Mouse (Mus musculus) forebrain, embryonic 16.5 days (tissue): Measurements from ENCODE around the gene Traf3. TPM values are rescaled to one million over a fixed set of nuclear protein-coding genes. Genes with fewer than 3 reads are reported as not detected.

ENCODE experiments used
- ATAC-seq: fragments of 200-750 bp; cut with Nextera tagmentation; 2 replicates; pipeline ENCODE4 v1.8.0; 2017; ENCODE audit warnings: mild to moderate bottlenecking, moderate library complexity
- H3K27ac ChIP-seq: fragments of 300-500 bp; sonication (generic); 2 replicates; pipeline ENCODE4 v1.5.1; 2014; ENCODE audit warnings: low read length, control low read depth
- H3K27me3 ChIP-seq: fragments of 300-500 bp; sonication (generic); replicated peaks from 2 replicates; pipeline ENCODE4 v1.6.1; 2014; ENCODE audit warnings: low read length; ENCODE audit not compliant: control insufficient read depth, insufficient read depth
- H3K36me3 ChIP-seq: fragments of 300-500 bp; sonication (generic); 2 replicates; pipeline ENCODE4 v1.6.1; 2014; ENCODE audit not compliant: control insufficient read depth, insufficient read depth
- H3K4me1 ChIP-seq: fragments of 300-500 bp; sonication (generic); replicated peaks from 2 replicates; pipeline ENCODE4 v1.6.1; 2014; ENCODE audit warnings: low read length; ENCODE audit not compliant: control insufficient read depth, insufficient read depth
- H3K4me2 ChIP-seq: fragments of 300-500 bp; sonication (generic); 2 replicates; pipeline ENCODE4 v1.6.1; 2014; ENCODE audit warnings: mild to moderate bottlenecking, low read length, control low read depth
- H3K4me3 ChIP-seq: fragments of 300-500 bp; sonication (generic); replicated peaks from 2 replicates; pipeline ENCODE4 v1.5.1; 2014; ENCODE audit warnings: mild to moderate bottlenecking, low read length, control low read depth
- H3K9ac ChIP-seq: fragments of 300-500 bp; sonication (generic); replicated peaks from 2 replicates; pipeline ENCODE4 v1.6.1; 2014; ENCODE audit warnings: low read depth, low read length, control low read depth
- H3K9me3 ChIP-seq: fragments of 300-500 bp; sonication (generic); 2 replicates; pipeline ENCODE4 v1.6.1; 2016; ENCODE audit warnings: low read length; ENCODE audit not compliant: control insufficient read depth
- WGBS: fragments of 180-500 bp; shearing (Covaris S2); extraction: QIAGEN DNeasy Blood & Tissue Kit; methylation state at CpG from one replicate; pipeline ENCODE4 v1.1.7; 2014; 5-methylcytosine and 5-hydroxymethylcytosine counted together
- polyA plus RNA-seq: library from polyadenylated mRNA; unstranded; fragments of >200 nt; fragmentation: Nextera tagmentation; extraction: Ambion mirVana; gene quantifications from 2 replicates; pipeline ENCODE4 v1.2.1, GENCODE M21; 2015

Gene Traf3
- polyA plus RNA-seq, 1 experiment from 2014 or later: 15.8 TPM

DNA sequence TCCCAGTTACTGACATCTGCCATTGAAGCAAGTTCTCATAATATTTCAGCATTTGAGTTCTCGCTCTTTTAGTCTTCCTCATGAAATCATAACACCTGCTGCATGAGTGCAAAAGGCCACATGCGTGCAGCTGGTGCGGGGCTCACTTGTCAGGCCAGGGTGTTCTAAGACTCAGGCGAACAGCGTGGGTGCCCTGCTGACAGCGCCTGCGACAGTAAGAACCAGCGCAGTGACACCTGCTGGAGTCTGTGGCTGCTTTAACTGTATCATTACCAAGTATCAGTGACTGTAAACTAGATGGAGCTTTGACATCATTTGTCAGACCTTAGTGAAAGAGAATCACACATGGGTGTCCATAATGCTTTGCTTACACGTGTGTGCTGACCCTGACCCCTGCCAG lies 85.1 kb downstream of the Traf3 start:
- ATAC-seq: no peak
- Histone ChIP-seq H3K9ac (no peak overlapping the region), H3K27me3 (no peaks in the 10 kb centered on the region), H3K27ac (no peak overlapping the region), H3K4me1 (no peaks in the 10 kb centered on the region), H3K36me3 (0 out of 2 replicates have a peak, but pooled peaks cover 3% of the 10 kb centered on the region), H3K4me3 (no peak overlapping the region), H3K9me3 (no peaks in the 10 kb centered on the region), H3K4me2 (no peak overlapping the region)
- 63% methylated on average over 9 of the region's 9 CpGs for WGBS

DNA sequence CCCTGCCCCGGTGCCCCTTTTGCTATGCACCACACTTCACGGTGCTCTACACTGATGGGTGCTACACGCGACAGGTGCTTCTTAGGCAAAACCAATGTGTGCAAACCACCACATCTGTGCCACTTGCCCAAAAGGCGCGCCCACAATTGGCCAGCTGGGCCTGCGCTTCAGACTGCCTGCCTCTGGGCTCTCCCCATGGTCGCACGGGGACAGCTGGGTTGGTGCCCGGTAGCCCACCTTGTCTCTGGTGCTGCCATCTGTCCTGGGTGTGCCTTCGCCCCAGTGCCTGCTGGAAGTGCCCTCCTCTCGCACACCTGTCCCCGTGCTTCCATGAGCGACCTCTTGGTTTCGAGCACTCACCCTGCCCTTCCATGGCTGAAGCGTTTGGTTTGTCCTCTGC lies 97.5 kb downstream of the Traf3 start:
- 96% methylated on average over 16 of the region's 16 CpGs for WGBS
- Histone ChIP-seq H3K36me3 (0 out of 2 replicates have a peak, but pooled peaks cover 2% of the 10 kb centered on the region), H3K4me1 (no peaks in the 10 kb centered on the region), H3K9ac (no peak overlapping the region), H3K9me3 (no peaks in the 10 kb centered on the region), H3K27me3 (no peaks in the 10 kb centered on the region), H3K4me3 (no peak overlapping the region), H3K4me2 (no peak overlapping the region), H3K27ac (no peak overlapping the region)
- ATAC-seq: no peak

DNA sequence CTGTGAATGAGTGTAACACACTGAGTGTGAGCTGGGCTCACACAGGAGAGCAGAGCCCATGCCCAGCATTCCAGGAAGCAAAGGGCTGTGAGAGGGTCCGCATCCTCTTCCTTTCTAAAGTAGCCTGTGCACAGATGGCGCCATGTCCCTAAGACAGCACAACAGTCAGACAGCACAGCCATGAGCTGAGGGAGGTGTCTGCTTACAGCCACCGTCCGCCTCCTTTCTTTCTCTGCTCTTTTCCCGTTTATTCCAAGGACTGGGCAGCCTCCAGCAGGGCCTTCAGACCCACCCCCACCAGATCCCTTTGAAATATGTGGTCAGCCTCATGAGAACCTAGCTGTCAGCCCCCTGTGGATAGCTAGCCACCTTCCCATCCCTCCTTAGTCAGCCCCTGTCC lies 99.0 kb downstream of the Traf3 start:
- peaks cover 7% of the 10 kb centered on the region for H3K27me3 ChIP-seq
- 57% methylated on average over 5 of the region's 5 CpGs for WGBS
- no peak overlapping the region for H3K4me2 ChIP-seq
- H3K27ac ChIP-seq: no peak overlapping the region
- ATAC-seq: no peak
- H3K9me3 ChIP-seq: no peaks in the 10 kb centered on the region
- no peaks in the 10 kb centered on the region for H3K4me1 ChIP-seq
- H3K4me3 ChIP-seq: no peak overlapping the region
- no peak overlapping the region for H3K9ac ChIP-seq
- 0 out of 2 replicates have a peak, but pooled peaks cover 2% of the 10 kb centered on the region for H3K36me3 ChIP-seq

GRCm38 (mm10) chr12:111266592-111266991 lies 100.4 kb downstream of the Traf3 start:
- H3K4me1 ChIP-seq: no peaks in the 10 kb centered on the region
- 53% methylated on average over 12 of the region's 12 CpGs for WGBS
- no peaks in the 10 kb centered on the region for H3K9me3 ChIP-seq
- H3K27me3 ChIP-seq: peaks cover 21% of the 10 kb centered on the region
- H3K4me3 ChIP-seq: no peak overlapping the region
- no peak overlapping the region for H3K27ac ChIP-seq
- 0 out of 2 replicates have a peak, but pooled peaks cover 2% of the 10 kb centered on the region for H3K36me3 ChIP-seq
- ATAC-seq: no peak
- no peak overlapping the region for H3K4me2 ChIP-seq
- H3K9ac ChIP-seq: no peak overlapping the region

- Histone ChIP-seq H3K4me2 (no peak overlapping the region), H3K27me3 (peaks cover 33% of the 10 kb centered on the region), H3K9me3 (no peaks in the 10 kb centered on the region), H3K9ac (no peak overlapping the region), H3K4me3 (no peak overlapping the region), H3K4me1 (no peaks in the 10 kb centered on the region), H3K36me3 (no peaks in the 10 kb centered on the region), H3K27ac (no peak overlapping the region)
- no peak for ATAC-seq
- WGBS: 80% methylated on average over 4 of the region's 4 CpGs
Observed at GRCm38 (mm10) chr12:111267673-111268325, 101.6 kb downstream of the Traf3 start.

DNA sequence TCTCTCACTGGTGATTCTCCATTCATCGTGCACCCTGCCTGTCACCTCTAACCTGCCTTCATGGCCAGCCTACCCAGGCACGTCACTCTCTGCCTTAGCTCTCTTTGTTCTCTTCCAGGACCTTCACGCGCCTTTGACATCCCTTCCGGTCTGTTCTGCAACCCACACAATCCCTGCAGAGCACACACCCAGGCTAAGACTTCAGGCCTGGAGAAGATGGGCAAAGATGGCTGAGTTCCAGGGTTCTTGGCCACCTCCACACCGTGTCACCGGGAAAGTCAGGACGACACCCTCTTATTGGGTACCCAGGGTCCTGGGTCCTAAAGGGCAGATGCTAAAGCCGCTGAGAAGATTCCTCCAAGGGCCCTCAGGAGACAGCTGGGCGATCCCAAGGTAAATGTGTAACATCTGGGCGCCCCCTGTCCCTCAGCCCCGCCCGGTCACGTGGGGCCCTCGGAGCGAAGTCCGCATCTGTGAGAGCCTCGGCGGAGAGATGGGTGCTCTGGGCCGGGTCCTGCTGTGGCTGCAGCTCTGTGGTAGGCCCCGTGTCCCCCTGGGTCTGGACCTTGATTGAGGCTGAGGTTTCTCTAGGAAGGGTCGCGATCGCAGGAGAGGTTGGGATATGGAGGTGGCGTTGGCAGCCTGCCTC lies 104.6 kb downstream of the Traf3 start, which contains the start of gene Amn:
Amn (plus strand) TSS at position 467 of the 649 bp plus-strand sequence.
- H3K4me3 ChIP-seq: no peak within 1 kb of the TSS
- no peak within 1 kb of the TSS for H3K27ac ChIP-seq
- H3K4me1 ChIP-seq: peaks cover 20% of the 10 kb centered on the region
- no peaks in the 10 kb centered on the region for H3K9me3 ChIP-seq
- 43% methylated on average over 25 of the region's 25 CpGs for WGBS
- H3K4me2 ChIP-seq: no peak within 1 kb of the TSS
- no peak within 1 kb of the TSS for H3K9ac ChIP-seq
- H3K27me3 ChIP-seq: peaks cover 62% of the 10 kb centered on the region
- H3K36me3 ChIP-seq: no peaks in the 10 kb centered on the region
- no peak for ATAC-seq

DNA sequence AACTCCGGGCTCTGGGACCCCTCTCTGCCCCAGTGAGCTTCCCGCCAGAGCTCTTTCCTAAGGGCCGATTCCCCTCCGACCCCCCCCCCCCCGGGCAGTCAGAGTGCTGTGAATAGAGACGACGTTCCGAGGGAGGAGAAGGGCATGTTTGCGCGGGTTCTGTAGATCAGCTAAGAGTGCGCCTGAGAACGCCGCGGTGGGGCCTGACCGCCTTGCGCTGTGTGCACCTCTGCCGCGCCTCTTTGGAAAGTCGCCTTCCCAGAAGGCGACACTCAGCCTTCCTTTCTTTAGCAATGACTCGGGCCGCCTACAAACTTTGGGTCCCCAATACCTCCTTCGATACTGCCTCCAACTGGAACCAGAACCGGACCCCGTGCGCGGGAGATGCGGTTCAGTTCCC lies 105.2 kb downstream of the Traf3 start:
- H3K36me3 ChIP-seq: no peaks in the 10 kb centered on the region
- no peak overlapping the region for H3K27ac ChIP-seq
- 6% methylated on average over 24 of the region's 28 CpGs for WGBS
- H3K9ac ChIP-seq: no peak overlapping the region
- H3K4me2 ChIP-seq: no peak overlapping the region
- no peak overlapping the region for H3K4me3 ChIP-seq
- peaks cover 22% of the 10 kb centered on the region for H3K4me1 ChIP-seq
- no peaks in the 10 kb centered on the region for H3K9me3 ChIP-seq
- peaks cover 68% of the 10 kb centered on the region for H3K27me3 ChIP-seq
- no peak for ATAC-seq

GRCm38 (mm10) chr12:111271966-111272365 lies 105.8 kb downstream of the Traf3 start:
- Histone ChIP-seq H3K36me3 (no peaks in the 10 kb centered on the region), H3K9me3 (no peaks in the 10 kb centered on the region), H3K4me1 (peaks cover 22% of the 10 kb centered on the region), H3K4me2 (no peak overlapping the region), H3K9ac (no peak overlapping the region), H3K4me3 (no peak overlapping the region), H3K27me3 (peaks cover 74% of the 10 kb centered on the region), H3K27ac (no peak overlapping the region)
- WGBS: 22% methylated on average over 8 of the region's 8 CpGs
- no peak for ATAC-seq

GRCm38 (mm10) chr12:111272420-111272819 lies 106.2 kb downstream of the Traf3 start:
- no peaks in the 10 kb centered on the region for H3K36me3 ChIP-seq
- peaks cover 22% of the 10 kb centered on the region for H3K4me1 ChIP-seq
- no peak overlapping the region for H3K4me3 ChIP-seq
- ATAC-seq: no peak
- H3K4me2 ChIP-seq: no peak overlapping the region
- H3K9me3 ChIP-seq: no peaks in the 10 kb centered on the region
- peaks cover 77% of the 10 kb centered on the region for H3K27me3 ChIP-seq
- WGBS: 22% methylated on average over 12 of the region's 12 CpGs
- no peak overlapping the region for H3K9ac ChIP-seq
- H3K27ac ChIP-seq: no peak overlapping the region
